Mouse (Mus musculus): ENCODE data around the gene Lrrc7.

GRCm38 (mm10) chr3:158386848-158387247, 175.2 kb downstream of the Lrrc7 start:
- no peak for TF ChIP-seq POLR2A (IDR thresholded peaks at IDR 0.05; ENCODE audit: low read depth, low read length)
- TF ChIP-seq CTCF (IDR thresholded peaks at IDR 0.05; ENCODE audit: extremely low read depth, insufficient read depth, insufficient read length, insufficient replicate concordance): no peak

Measured in spleen, adult 2 months (tissue).